Mouse (Mus musculus) fat pad, adult 2 months (tissue): ENCODE measurements around the gene Zfp64.

ENCODE experiments used
- DNase-seq: peaks from one replicate; pipeline ENCODE4 v3.0.0-alpha.2; 2011; ENCODE audit warnings: low read depth, low spot score; ENCODE audit errors: extremely low read depth

The Zfp64 gene

DNA sequence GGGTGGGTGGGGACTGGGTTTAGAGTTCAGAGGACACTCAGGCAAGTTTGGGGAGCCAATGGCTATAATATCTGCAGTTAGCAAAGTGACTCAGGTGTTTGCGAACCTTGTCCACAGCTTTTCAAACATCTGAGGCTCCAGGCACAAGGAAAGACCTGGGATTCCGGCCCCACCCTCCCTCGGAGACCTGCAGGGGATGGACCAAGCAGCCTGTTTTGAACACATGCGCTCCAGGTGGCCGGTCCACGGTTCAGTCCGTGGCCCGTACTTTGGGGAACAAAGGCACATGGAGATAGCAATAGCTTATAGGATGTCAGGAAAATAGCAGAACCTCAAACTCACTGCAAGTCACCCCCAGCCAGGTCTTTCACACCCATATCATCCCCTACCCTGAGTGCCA is 1.0 kb downstream of the Zfp64 start:
- DNase-seq, result no peak

- DNase-seq, result no peak
Observed at GRCm38 (mm10) chr2:168948506-168948905, 6.9 kb downstream of the Zfp64 start.

DNA sequence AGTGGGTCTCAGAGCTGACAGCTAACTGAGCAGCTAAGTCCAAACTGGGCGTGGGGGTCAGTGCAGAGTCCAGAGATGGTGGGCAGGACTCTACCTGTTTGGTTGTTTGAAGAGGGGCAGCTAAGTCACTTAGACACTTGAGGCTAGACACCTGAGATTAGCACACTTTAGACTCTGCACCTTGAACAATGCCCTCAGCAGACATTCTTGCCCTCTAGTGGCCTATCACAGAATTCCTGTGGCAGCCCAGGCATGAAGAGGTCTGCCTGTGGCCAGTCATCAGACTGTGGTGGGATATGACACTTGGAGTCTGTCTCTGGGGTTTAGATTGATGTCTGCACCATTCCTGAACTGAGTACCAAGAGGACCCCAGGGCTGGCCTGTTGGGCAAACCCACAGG is 7.7 kb downstream of the Zfp64 start:
- no peak for DNase-seq

DNA sequence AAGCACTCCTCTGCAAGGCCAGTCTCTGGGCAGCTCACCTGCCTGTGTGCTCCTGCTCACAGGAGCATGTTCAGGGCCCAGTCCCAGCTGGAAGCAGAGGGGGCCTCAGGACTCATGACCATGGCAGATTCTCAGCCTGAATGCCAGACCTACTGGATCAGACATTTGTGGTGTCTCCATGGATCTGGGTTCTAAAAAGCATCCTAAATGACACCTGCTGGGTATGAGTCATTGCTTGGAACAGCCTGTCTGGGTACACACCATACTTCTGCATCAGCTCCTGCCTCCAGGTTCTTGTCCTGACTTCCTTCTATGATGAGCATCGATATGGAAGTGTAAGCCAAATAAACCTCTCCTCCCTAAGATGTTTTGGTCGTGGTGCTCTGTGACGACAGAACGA is 11.4 kb downstream of the Zfp64 start:
- no peak for DNase-seq

GRCm38 (mm10) chr2:168939941-168940340 is 15.4 kb downstream of the Zfp64 start:
- DNase-seq, result no peak

DNA sequence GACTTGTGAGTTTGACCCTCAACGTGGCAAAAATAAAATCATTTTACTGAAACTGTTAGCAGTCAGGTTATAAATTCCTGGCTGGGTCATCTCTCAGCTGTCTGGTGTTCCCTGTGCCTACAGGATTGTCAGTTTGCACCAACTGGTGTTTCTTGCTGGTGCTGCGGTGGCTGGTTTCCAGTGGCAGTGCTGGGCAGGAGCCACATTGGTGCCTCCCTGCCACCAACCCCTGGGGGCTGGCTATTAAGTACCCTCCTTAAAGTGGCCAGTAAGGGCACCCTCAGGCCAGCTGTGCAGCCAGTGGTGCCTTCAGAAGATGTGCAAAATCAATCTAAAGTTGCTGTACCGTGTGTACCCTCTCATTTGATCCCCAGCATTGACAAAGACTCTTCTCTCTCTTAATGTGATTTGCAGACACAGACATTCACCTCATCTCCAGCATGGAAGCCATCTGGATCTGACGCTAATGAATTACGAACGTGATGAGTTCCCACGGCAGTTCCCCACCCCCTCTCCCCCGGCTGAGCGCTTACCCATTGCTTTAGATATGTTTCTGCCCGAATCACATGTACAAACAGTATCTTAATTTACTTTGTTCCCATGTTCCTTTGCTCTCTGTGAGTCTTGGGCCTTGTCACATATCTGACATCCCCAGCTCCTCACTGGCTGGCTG is 16.0 kb downstream of the Zfp64 start:
- no peak for DNase-seq

DNA sequence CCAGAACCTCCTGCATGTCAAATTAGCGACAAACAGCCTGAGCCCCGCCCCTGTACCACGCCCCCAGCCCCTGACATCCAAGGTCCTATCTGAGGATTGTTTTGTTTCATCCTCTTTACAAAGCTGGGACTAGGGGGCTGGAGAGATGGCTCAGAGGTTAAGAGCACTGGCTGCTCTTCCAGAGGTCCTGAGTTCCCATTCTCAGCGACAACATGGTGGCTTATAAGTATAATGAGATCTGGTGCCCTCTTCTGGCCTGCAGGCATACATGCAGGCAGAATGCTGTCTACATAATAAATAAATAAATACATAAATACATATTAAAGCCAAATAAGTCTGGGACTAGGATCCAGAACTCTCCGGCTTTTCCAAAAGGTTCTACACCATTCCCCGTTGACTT is 18.5 kb downstream of the Zfp64 start:
- DNase-seq, result no peak

- DNase-seq, result no peak
Observed at GRCm38 (mm10) chr2:168935165-168935564, 20.2 kb downstream of the Zfp64 start.

- DNase-seq, result no peak
Observed at GRCm38 (mm10) chr2:168931686-168932085, 23.7 kb downstream of the Zfp64 start.

GRCm38 (mm10) chr2:168929691-168930090 is 25.7 kb downstream of the Zfp64 start:
- no peak for DNase-seq

DNA sequence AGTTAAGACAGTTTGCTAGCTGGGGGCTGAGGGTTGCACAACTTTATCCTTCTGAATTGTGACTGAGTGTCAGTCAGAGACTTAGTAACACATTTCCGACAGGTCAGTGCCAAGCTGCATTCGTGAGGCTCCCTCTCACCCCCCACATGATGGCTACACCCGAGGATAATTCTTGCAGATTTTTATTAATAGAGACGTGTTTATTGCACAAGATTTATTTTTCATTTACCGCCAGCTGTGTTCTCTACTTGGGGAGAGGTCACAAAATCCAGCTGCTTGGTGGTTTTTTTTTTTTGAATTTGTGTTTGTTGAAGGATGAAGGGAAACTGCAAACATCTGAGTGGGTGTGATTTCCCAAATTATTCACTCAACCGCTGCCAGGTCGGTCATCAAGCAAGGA is 28.0 kb downstream of the Zfp64 start:
- DNase-seq, result no peak

- no peak for DNase-seq
Observed at GRCm38 (mm10) chr2:168926257-168926810, 29.1 kb downstream of the Zfp64 start.

DNA sequence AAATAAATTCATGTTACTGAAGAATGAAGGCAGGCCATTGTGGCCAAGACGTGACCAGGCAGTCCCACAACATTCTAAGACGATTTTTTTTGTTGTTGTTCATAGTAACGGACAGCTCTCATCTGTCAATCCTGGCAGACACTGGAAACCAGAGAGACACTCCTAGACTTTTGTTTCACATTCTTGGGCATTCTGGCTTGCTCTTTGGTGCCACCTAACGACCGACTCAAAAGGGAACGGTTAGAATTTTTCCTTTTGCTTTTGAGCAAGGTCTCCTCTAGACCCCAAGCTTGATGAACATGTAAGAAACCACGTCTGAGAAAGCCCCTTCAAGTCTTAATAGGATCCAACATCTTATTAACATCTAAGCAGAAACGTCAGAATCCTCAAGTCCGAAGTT is 31.7 kb downstream of the Zfp64 start:
- no peak for DNase-seq

- no peak for DNase-seq
Observed at GRCm38 (mm10) chr2:168922466-168922865, 32.9 kb downstream of the Zfp64 start.

GRCm38 (mm10) chr2:168920007-168920406 is 35.4 kb downstream of the Zfp64 start:
- DNase-seq, result no peak

- no peak for DNase-seq
Observed at GRCm38 (mm10) chr2:168912901-168913721, 42.3 kb downstream of the Zfp64 start.

DNA sequence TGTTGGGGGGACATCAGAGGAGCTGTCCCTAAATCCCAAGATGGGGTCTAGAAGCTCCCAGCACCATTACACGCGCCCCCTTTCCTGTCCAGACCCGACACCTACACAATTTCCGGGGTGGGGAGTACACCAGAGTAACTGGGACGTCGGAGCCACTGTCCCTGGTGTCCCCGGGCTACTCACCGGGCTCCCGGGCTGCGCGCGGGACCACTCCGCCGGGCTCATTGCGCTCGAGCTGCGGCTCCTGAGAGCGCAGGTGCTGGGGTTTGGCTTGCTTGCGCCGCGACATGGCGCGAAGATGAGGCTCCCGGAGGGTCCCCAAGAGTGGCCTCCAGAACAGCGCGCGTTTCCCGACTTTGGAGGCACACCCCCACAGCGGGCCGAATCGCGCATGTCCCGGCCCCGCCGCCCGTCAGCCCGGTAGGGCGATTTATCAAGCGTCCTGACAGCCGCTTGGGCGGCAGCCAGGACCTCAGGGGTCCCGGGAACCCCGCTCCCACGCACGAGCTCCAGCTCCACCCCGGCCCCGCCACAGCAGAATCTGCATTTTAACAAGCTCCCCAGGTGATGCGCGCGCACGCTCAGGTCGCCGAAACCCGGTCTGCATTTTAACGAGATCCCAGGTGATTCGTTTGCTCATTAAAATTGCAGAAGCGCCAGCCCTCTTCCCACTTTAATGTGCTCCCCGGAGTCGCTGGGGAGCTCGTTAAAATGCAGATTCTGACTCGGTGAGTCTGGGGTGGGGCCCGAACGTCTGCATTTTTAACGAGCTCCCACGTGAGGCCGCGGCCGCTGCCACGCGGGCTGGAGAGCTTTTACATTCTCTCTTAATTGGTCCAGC is 43.1 kb downstream of the Zfp64 start:
- no peak for DNase-seq

GRCm38 (mm10) chr2:168911527-168911926 is 43.9 kb downstream of the Zfp64 start:
- no peak for DNase-seq

GRCm38 (mm10) chr2:168906022-168906421 is 49.4 kb downstream of the Zfp64 start:
- no peak for DNase-seq

- DNase-seq, result no peak
Observed at GRCm38 (mm10) chr2:168904846-168905245, 50.5 kb downstream of the Zfp64 start.

GRCm38 (mm10) chr2:168904188-168904587 is 51.2 kb downstream of the Zfp64 start:
- no peak for DNase-seq
